ENCODE assay signal across 8 mouse cellular contexts in the genomic region with DNA sequence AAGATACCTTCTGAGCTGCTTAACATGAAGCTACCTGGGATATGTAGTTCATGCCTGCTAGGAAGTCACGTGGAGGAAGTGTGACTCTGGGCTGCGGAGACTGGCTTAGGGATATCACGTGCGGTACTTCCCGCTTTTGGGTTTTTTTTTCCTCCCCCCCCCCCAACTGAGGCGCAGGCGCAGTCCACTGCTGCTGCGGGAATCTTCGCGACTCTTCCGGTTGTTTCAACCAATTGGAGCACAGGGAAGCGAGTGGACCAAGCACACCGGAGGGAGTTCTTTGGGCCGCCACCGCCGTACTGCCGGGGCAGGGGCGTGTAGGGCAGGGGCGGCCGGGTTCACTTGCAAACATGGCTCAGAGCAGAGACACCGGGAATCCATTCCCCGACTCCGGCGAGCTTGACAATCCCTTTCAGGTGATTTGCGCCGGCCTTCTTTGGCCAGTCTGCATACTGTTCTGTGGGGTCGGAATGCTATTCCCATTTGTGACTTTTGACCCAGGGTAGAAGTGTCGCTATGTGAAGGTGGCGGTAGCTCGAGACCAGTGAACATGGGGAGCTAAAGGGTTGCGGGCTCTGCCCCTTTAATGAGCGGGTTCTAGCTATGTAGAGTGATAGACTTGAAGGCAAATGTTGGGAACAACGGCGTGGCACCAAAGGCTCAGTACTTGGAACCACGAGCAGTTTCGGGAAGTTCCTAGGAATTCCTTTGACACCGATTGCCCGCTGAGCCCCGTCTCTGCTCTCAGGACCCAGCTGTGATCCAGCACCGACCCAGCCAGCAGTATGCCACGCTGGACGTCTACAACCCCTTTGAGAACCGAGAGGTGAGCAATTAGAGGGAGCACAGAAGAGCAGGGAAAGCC. TPM values are rescaled to one million over a fixed set of nuclear protein-coding genes. Genes with fewer than 3 reads are reported as not detected.
DNase-seq lines count a peak whose midpoint lies in the region; ATAC-seq lines count a peak whose summit lies in the region.

Gene Scamp3 (plus strand): TSS at position 232 of the 865 bp plus-strand sequence.

- intact Hi-C loops in gastrocnemius, postnatal 14 days (cut with DNase I; ENCODE audit: low total_unique reads), result no loop called here
- intact Hi-C loops in left cerebral cortex, postnatal 10 days (cut with DNase I), result no loop called here

- peak; percentile 87 to 95 for DNase-seq in adrenal gland, adult (ENCODE audit: inconsistent age in 2 of 2, low spot score in 1 of 2)
- peak; percentile 98 for DNase-seq in embryo, embryonic 10.5 days (ENCODE audit: low spot score)
- peak; percentile 82 for DNase-seq in gastrocnemius, postnatal 14 days
- DNase-seq in left cerebral cortex, postnatal 10 days (ENCODE audit: extremely low spot score in 1 of 2, low spot score in 2 of 2), result peak; percentile 89 to 90
- peak; percentile 86 for DNase-seq in right cerebral cortex, postnatal 25 days
- peak; percentile 79 to 82 for DNase-seq in urinary bladder, postnatal 4 days (ENCODE audit: low spot score in 2 of 2)

- peak; percentile 98 for ATAC-seq in inflammation-experienced regulatory T-cells, adult 6 months
- peak; percentile 88 for ATAC-seq in megakaryocyte-erythroid progenitor cell, adult 5-6 weeks (replicated peaks; ENCODE audit: low FRiP score, low TSS enrichment, poor library complexity, severe bottlenecking)

RNA-seq across cellular contexts. Expression of gene Scamp3, which starts in this region (rescaled TPM):
- total RNA-seq in gastrocnemius, postnatal 14 days (2021), result 10 to 100 TPM; 32.1 to 35.6 TPM
- 100 to 1,000 TPM; 168 to 216 (median 185) TPM for polyA plus RNA-seq in inflammation-experienced regulatory T-cells, adult 6 months (2017; shearing (Covaris generic))
- 10 to 100 TPM; 80.5 to 81.1 TPM for total RNA-seq in left cerebral cortex, postnatal 10 days (2021)
- total RNA-seq in megakaryocyte-erythroid progenitor cell, adult 5-6 weeks (2014; fragmentation: Nextera tagmentation), result 86.7 and 129 TPM in 2 replicates
- total RNA-seq in megakaryocyte-erythroid progenitor cell, adult 5-6 weeks (2017), result 32.8 and 34.8 TPM in 2 replicates

Comparison
In these comparisons a context has a peak if more than half of its experiments do, and no peak if none do; other contexts are left out.
1. Peak in every context shown above with its lines: DNase-seq and ATAC-seq.